Mouse (Mus musculus) brown adipose tissue, adult 24 weeks (tissue): ENCODE measurements around the gene Klhl10. TPM values are rescaled to one million over a fixed set of nuclear protein-coding genes. Genes with fewer than 3 reads are reported as not detected.

Experiments
- polyA plus RNA-seq: library from polyadenylated mRNA; stranded (reverse); fragments of >200 nt; gene quantifications from 2 replicates; pipeline ENCODE4 v1.2.4, GENCODE M21; 2012; ENCODE audit not compliant: missing spikeins, insufficient read depth, insufficient read length

Klhl10 gene
- polyA plus RNA-seq, 1 experiment = not detected

Other genes starting within 250 kb of the Klhl10 start
- not detected in 2 replicates for gene Krt9, start 248.7 kb upstream of the Klhl10 start, polyA plus RNA-seq
- 0.67 TPM in 1 of 2 replicates, not detected in the other for gene Krt14, start 234.4 kb upstream of the Klhl10 start, polyA plus RNA-seq
- not detected in 2 replicates for gene Krt16, start 193.0 kb upstream of the Klhl10 start, polyA plus RNA-seq
- gene Krt17, start 180.9 kb upstream of the Klhl10 start, polyA plus RNA-seq = not detected in 2 replicates
- not detected in 2 replicates for gene Krt42, start 172.0 kb upstream of the Klhl10 start, polyA plus RNA-seq
- 1,185 and 1,317 TPM in 2 replicates for gene Eif1, start 122.0 kb upstream of the Klhl10 start, polyA plus RNA-seq
- gene Gast, start 107.5 kb upstream of the Klhl10 start, polyA plus RNA-seq = not detected in 2 replicates
- not detected in 2 replicates for gene Hap1, start 85.8 kb upstream of the Klhl10 start, polyA plus RNA-seq
- 24.9 and 31.0 TPM in 2 replicates for gene Jup, start 44.2 kb upstream of the Klhl10 start, polyA plus RNA-seq
- 5.7 and 9.8 TPM in 2 replicates for gene P3h4, start 27.1 kb upstream of the Klhl10 start, polyA plus RNA-seq
- gene Fkbp10, start 26.2 kb upstream of the Klhl10 start, polyA plus RNA-seq = 1.7 and 3.3 TPM in 2 replicates
- gene Nt5c3b, start 109 bp upstream of the Klhl10 start, polyA plus RNA-seq = 14.7 and 16.3 TPM in 2 replicates
- 2.5 and 3.4 TPM in 2 replicates for gene Klhl11, start 30.8 kb downstream of the Klhl10 start, polyA plus RNA-seq
- gene Acly, start 86.1 kb downstream of the Klhl10 start, polyA plus RNA-seq = 2,639 and 2,906 TPM in 2 replicates
- 28.0 and 35.4 TPM in 2 replicates for gene Ttc25, start 103.7 kb downstream of the Klhl10 start, polyA plus RNA-seq
- 7.7 and 8.4 TPM in 2 replicates for gene Cnp, start 133.0 kb downstream of the Klhl10 start, polyA plus RNA-seq
- gene Nkiras2, start 177.3 kb downstream of the Klhl10 start, polyA plus RNA-seq = 32.0 and 37.6 TPM in 2 replicates
- 246 and 295 TPM in 2 replicates for gene Dnajc7, start 178.3 kb downstream of the Klhl10 start, polyA plus RNA-seq